Mouse (Mus musculus): ENCODE measurements at regions not wholly inside any gene's neighbourhood (a gene's known extent, or its start where the extent isn't known, plus 50 kb on each side); places are given as distances from the start of the nearest gene placed in this dataset.

GRCm38 (mm10) chr14:71808863-71809487 is 682.7 kb downstream of the Gm9195 start:
- H3K36me3 ChIP-seq (ENCODE audit: control insufficient read depth, insufficient read depth, low read length), result no peaks in the 10 kb centered on the region
- no peaks in the 10 kb centered on the region for H3K4me1 ChIP-seq (replicated peaks; ENCODE audit: control insufficient read depth, insufficient read depth, low read length)
- no peak overlapping the region for H3K4me3 ChIP-seq (ENCODE audit: low read depth, low read length)
- H3K27me3 ChIP-seq (replicated peaks; ENCODE audit: control insufficient read depth, insufficient read depth, low read length), result no peaks in the 10 kb centered on the region
- 80% methylated on average over 13 of the region's 13 CpGs for WGBS
- H3K27ac ChIP-seq (ENCODE audit: low read depth, low read length), result no peak overlapping the region
- no peaks in the 10 kb centered on the region for H3K9me3 ChIP-seq (ENCODE audit: control insufficient read depth, low read length)
- no peak overlapping the region for H3K9ac ChIP-seq (ENCODE audit: low read depth, low read length)
- ATAC-seq (replicated peaks; ENCODE audit: low FRiP score) (no peak), DNase-seq (ENCODE audit: low spot score) (no peak)
- no peak overlapping the region for H3K4me2 ChIP-seq

DNA sequence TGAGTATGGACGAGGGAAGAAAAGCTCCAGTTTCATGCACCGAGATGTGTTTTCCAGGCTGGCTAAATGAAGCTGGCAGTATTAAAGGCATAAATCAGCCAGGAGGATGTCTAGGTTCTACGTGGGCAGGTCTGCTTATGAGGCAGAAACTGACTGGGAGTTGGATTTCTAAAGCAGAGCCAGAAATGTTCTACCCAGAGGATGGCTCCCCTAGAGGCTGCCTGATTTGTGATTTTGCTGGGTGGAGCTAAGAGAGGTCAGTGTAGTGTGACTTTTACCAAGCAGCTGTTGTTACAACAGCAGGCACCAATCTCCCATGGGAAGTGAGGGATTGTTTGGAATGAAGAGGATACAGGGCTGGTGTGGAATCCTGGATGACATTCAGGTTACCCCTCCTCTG is 686.0 kb downstream of the Gm9195 start:
- H3K27me3 ChIP-seq (replicated peaks; ENCODE audit: control insufficient read depth, insufficient read depth, low read length), result no peaks in the 10 kb centered on the region
- H3K9me3 ChIP-seq (ENCODE audit: control insufficient read depth, low read length), result peaks cover 2% of the 10 kb centered on the region; the same call in 1 of the 2 replicates
- H3K27ac ChIP-seq (ENCODE audit: low read depth, low read length), result no peak overlapping the region
- no peak overlapping the region for H3K4me3 ChIP-seq (ENCODE audit: low read depth, low read length)
- H3K36me3 ChIP-seq (ENCODE audit: control insufficient read depth, insufficient read depth, low read length), result no peaks in the 10 kb centered on the region
- ATAC-seq (replicated peaks; ENCODE audit: low FRiP score), result no peak
- H3K4me1 ChIP-seq (replicated peaks; ENCODE audit: control insufficient read depth, insufficient read depth, low read length), result no peaks in the 10 kb centered on the region
- H3K9ac ChIP-seq (ENCODE audit: low read depth, low read length), result no peak overlapping the region
- H3K4me2 ChIP-seq, result no peak overlapping the region
- DNase-seq (ENCODE audit: low spot score), result no peak
- 81% methylated on average over 3 of the region's 3 CpGs for WGBS

- DNase-seq (ENCODE audit: low spot score), result no peak
- H3K9me3 ChIP-seq (ENCODE audit: control insufficient read depth, low read length), result peaks cover 2% of the 10 kb centered on the region; the same call in 1 of the 2 replicates
- H3K27ac ChIP-seq (ENCODE audit: low read depth, low read length), result no peak overlapping the region
- H3K9ac ChIP-seq (ENCODE audit: low read depth, low read length), result no peak overlapping the region
- no peaks in the 10 kb centered on the region for H3K27me3 ChIP-seq (replicated peaks; ENCODE audit: control insufficient read depth, insufficient read depth, low read length)
- no peaks in the 10 kb centered on the region for H3K36me3 ChIP-seq (ENCODE audit: control insufficient read depth, insufficient read depth, low read length)
- no peaks in the 10 kb centered on the region for H3K4me1 ChIP-seq (replicated peaks; ENCODE audit: control insufficient read depth, insufficient read depth, low read length)
- ATAC-seq (replicated peaks; ENCODE audit: low FRiP score), result no peak
- 63% methylated on average over 4 of the region's 4 CpGs for WGBS
- no peak overlapping the region for H3K4me3 ChIP-seq (ENCODE audit: low read depth, low read length)
- no peak overlapping the region for H3K4me2 ChIP-seq
Observed at GRCm38 (mm10) chr14:71799861-71800260, 691.8 kb downstream of the Gm9195 start.

DNA sequence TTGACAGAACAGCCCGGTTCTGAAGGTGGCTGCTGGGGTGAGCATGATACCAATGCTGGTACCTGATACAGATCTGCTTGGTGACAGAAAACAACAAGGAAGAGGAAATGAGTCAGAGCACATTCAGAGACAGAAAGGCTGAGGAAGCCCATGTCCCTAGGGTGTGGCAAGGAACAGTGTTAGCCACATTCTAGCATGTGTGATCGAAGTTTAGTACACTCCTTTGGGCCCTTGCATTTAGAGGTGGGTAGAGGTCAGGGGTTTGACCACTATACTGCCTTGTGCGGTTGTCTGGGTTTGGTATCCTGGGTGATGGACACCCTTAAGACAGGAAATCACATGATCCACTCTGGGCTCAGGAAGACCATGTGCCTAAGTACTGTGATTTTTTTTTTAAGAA is 695.9 kb downstream of the Gm9195 start:
- Histone ChIP-seq H3K36me3 (ENCODE audit: control insufficient read depth, insufficient read depth, low read length) (no peaks in the 10 kb centered on the region), H3K9me3 (ENCODE audit: control insufficient read depth, low read length) (peaks cover under 1% of the 10 kb centered on the region; the same call in 1 of the 2 replicates), H3K4me1 (replicated peaks; ENCODE audit: control insufficient read depth, insufficient read depth, low read length) (no peaks in the 10 kb centered on the region), H3K9ac (ENCODE audit: low read depth, low read length) (no peak overlapping the region), H3K27ac (ENCODE audit: low read depth, low read length) (no peak overlapping the region), H3K4me3 (ENCODE audit: low read depth, low read length) (no peak overlapping the region), H3K4me2 (no peak overlapping the region), H3K27me3 (replicated peaks; ENCODE audit: control insufficient read depth, insufficient read depth, low read length) (no peaks in the 10 kb centered on the region)
- 47% methylated on average over 3 of the region's 3 CpGs for WGBS
- DNase-seq (ENCODE audit: low spot score), result no peak
- no peak for ATAC-seq (replicated peaks; ENCODE audit: low FRiP score)

DNA sequence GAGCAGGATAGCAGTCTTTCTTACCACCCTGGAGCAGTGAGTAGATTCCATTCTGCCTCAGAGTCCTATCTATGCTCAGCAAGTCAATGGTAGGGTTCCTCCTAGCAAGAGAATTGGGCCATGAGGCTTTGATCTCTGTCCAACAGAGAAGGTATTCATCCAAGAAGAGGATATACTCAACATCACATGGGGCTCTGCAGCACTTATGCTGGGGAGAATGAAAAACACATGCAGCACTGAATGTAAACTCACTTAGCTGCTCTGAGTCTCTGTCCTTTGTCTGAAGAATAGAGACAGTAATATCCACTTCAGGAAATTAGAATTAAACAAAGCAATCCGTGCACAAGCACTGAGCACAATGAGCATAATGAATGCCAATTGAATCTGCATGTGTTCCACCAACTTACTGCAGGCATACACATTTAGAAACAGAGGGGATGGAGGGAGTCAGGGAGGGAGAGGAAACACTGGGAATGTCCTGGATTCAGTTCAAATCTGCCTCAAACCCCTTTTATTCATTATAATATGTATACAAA is 714.6 kb downstream of the Gm9195 start:
- Histone ChIP-seq H3K4me3 (ENCODE audit: low read depth, low read length) (no peak overlapping the region), H3K4me1 (replicated peaks; ENCODE audit: control insufficient read depth, insufficient read depth, low read length) (no peaks in the 10 kb centered on the region), H3K27me3 (replicated peaks; ENCODE audit: control insufficient read depth, insufficient read depth, low read length) (no peaks in the 10 kb centered on the region), H3K9ac (ENCODE audit: low read depth, low read length) (no peak overlapping the region), H3K27ac (ENCODE audit: low read depth, low read length) (no peak overlapping the region), H3K36me3 (ENCODE audit: control insufficient read depth, insufficient read depth, low read length) (no peaks in the 10 kb centered on the region), H3K4me2 (no peak overlapping the region), H3K9me3 (ENCODE audit: control insufficient read depth, low read length) (no peaks in the 10 kb centered on the region)
- DNase-seq (ENCODE audit: low spot score), result no peak
- no peak for ATAC-seq (replicated peaks; ENCODE audit: low FRiP score)
- WGBS, result 64% methylated on average over 1 of the region's 1 CpGs

GRCm38 (mm10) chr14:71766856-71767255 is 724.8 kb downstream of the Gm9195 start:
- no peak overlapping the region for H3K27ac ChIP-seq (ENCODE audit: low read depth, low read length)
- no peaks in the 10 kb centered on the region for H3K36me3 ChIP-seq (ENCODE audit: control insufficient read depth, insufficient read depth, low read length)
- H3K4me3 ChIP-seq (ENCODE audit: low read depth, low read length), result no peak overlapping the region
- ATAC-seq (replicated peaks; ENCODE audit: low FRiP score) (no peak), DNase-seq (ENCODE audit: low spot score) (no peak)
- no peaks in the 10 kb centered on the region for H3K27me3 ChIP-seq (replicated peaks; ENCODE audit: control insufficient read depth, insufficient read depth, low read length)
- WGBS, result 81% methylated on average over 1 of the region's 1 CpGs
- H3K4me2 ChIP-seq, result no peak overlapping the region
- no peaks in the 10 kb centered on the region for H3K4me1 ChIP-seq (replicated peaks; ENCODE audit: control insufficient read depth, insufficient read depth, low read length)
- no peaks in the 10 kb centered on the region for H3K9me3 ChIP-seq (ENCODE audit: control insufficient read depth, low read length)
- no peak overlapping the region for H3K9ac ChIP-seq (ENCODE audit: low read depth, low read length)

GRCm38 (mm10) chr14:71728542-71728941 is 763.1 kb downstream of the Gm9195 start:
- WGBS, result 81% methylated on average over 4 of the region's 4 CpGs
- H3K27ac ChIP-seq (ENCODE audit: low read depth, low read length), result no peak overlapping the region

GRCm38 (mm10) chr14:71723526-71723925 is 768.1 kb downstream of the Gm9195 start:
- WGBS, result 49% methylated on average over 2 of the region's 2 CpGs
- DNase-seq (ENCODE audit: low spot score), result no peak

More at GRCm38 (mm10) chr14:71728542-71728941, 763.1 kb downstream of the Gm9195 start:
- Histone ChIP-seq H3K36me3 (ENCODE audit: control insufficient read depth, insufficient read depth, low read length) (no peaks in the 10 kb centered on the region), H3K4me1 (replicated peaks; ENCODE audit: control insufficient read depth, insufficient read depth, low read length) (no peaks in the 10 kb centered on the region), H3K4me3 (ENCODE audit: low read depth, low read length) (no peak overlapping the region), H3K4me2 (no peak overlapping the region), H3K9ac (ENCODE audit: low read depth, low read length) (no peak overlapping the region), H3K27me3 (replicated peaks; ENCODE audit: control insufficient read depth, insufficient read depth, low read length) (no peaks in the 10 kb centered on the region), H3K9me3 (ENCODE audit: control insufficient read depth, low read length) (no peaks in the 10 kb centered on the region)
- ATAC-seq (replicated peaks; ENCODE audit: low FRiP score) (no peak), DNase-seq (ENCODE audit: low spot score) (no peak)

More at GRCm38 (mm10) chr14:71723526-71723925, 768.1 kb downstream of the Gm9195 start:
- Histone ChIP-seq H3K4me2 (no peak overlapping the region), H3K27ac (ENCODE audit: low read depth, low read length) (no peak overlapping the region), H3K4me1 (replicated peaks; ENCODE audit: control insufficient read depth, insufficient read depth, low read length) (no peaks in the 10 kb centered on the region), H3K9me3 (ENCODE audit: control insufficient read depth, low read length) (no peaks in the 10 kb centered on the region), H3K36me3 (ENCODE audit: control insufficient read depth, insufficient read depth, low read length) (no peaks in the 10 kb centered on the region), H3K4me3 (ENCODE audit: low read depth, low read length) (no peak overlapping the region), H3K27me3 (replicated peaks; ENCODE audit: control insufficient read depth, insufficient read depth, low read length) (no peaks in the 10 kb centered on the region), H3K9ac (ENCODE audit: low read depth, low read length) (no peak overlapping the region)
- ATAC-seq (replicated peaks; ENCODE audit: low FRiP score), result no peak

Data from liver, embryonic 11.5 days (tissue).